Mouse (Mus musculus): ENCODE results near the gene Serpina1c. TPM values are rescaled to one million over a fixed set of nuclear protein-coding genes. Genes with fewer than 3 reads are reported as not detected.
"Not testable (repeated sequence)": the region's sequence is repeated elsewhere in the genome, so short reads cannot be mapped to it uniquely, and the experiment has no call there.

Gene Serpina1c
- total RNA-seq (2021) = not detected

DNA sequence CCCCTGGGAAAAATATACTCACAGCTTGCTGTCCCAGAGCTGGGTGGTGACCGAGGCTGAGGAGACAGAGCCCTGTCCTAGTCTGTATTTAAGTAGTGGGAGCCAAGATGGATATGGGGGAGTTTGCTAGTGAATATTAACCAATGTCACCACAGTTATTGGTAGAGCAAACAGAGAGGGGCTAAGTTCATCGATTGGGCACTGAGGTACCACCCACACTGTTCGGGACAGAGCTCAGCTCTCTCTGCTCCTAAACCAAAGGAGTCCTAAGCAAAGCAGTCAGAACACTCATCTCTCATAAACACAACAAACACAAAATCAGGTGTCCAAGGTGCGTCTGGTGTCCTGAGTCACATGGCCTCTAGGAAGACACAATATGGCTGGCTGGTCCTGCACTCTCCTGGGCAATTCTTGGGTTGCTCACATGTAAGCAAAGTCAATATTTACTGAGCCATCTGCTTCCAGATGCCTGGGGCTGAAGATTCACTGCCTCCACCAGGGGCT lies at the start of gene Serpina1c:
Serpina1c (minus strand) TSS at position 51 of the 504 bp plus-strand sequence.
- intact Hi-C loops (cut with DNase I); DNase-seq (ENCODE audit: extremely low spot score in 1 of 2, low spot score in 2 of 2): not testable (repeated sequence)

DNA sequence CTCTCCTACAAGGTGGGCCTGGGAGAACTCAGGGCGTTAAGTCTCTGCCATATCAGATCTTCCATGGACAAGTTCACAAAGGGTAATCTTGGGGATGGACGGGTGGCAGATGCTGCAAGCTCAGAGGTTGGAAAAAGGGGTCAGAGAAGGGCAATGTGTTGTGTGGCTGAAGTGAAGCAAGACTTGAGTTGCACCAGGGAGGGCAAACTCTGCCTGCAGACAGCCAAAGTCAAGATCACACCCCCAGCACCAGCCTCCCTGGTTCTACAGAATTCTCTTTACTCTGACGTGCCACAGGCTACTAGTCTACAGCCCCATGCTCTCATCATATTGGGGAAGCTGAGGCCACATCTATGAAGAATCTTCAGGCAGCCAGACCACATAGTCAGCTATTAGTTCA lies 48.3 kb upstream of the Serpina1c start:
- intact Hi-C loops (cut with DNase I); DNase-seq (ENCODE audit: extremely low spot score in 1 of 2, low spot score in 2 of 2): not testable (repeated sequence)

DNA sequence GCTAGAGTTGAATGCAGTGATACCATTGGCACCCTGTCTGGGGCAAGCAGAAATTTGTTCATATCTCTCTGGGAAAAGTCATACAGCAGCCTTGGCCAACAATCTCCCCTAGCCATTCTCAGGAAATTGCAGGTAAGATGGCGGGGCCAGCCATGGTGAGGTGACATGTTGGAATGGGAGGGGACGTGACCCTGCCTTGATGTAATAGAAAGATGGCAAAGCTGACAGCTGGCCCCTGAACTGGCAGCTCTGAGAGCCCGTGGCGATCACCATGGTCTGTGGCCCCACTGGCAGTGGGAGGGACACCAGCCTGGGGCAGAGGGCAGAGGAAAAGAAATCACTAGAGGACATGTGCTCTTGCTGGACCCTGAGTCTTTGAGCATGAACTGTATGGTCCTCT lies 41.6 kb upstream of the Serpina1c start:
- intact Hi-C loops (cut with DNase I) = no loop called here
- DNase-seq (ENCODE audit: extremely low spot score in 1 of 2, low spot score in 2 of 2) = no peak

DNA sequence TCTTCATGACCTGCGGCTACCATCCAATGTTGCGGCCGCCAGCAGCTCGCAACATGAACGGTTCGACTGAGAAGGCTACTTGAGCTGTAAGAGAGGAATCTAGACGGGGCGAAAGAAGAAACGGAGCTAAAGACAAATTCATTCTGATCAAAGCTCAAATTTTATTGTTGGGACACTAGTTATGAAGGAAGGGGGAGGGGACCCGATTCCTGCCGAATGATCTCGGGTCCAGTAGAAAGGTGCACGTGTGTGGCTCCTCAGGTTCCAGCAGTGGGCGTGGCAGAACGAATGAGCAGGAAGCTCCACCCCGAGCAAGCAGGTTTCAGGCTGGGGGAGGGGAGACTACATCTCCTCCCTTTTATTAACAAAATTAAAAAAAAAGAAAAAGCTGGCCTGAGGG lies 4.5 kb upstream of the Serpina1c start:
- DNase-seq (ENCODE audit: extremely low spot score in 1 of 2, low spot score in 2 of 2); intact Hi-C loops (cut with DNase I): not testable (repeated sequence)

DNA sequence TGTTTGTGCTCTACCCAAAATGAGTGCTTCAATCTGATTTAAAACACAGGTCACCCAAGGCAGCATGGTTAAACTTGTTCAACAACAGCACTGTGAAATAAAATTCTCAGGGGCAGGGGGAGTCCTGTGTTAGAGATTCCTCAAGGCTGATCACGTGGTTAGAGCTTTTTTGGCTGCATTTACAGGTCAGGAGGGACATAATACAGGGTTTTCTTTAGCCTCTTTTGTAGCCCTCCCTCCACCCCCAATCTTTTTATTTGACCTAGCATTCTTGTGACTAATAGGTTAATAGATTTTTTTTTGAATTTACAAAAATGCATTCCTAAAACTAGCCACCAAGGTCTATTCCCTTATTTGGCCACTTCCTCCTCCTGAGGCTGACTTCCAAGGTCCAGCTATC lies 3.1 kb upstream of the Serpina1c start:
- intact Hi-C loops (cut with DNase I); DNase-seq (ENCODE audit: extremely low spot score in 1 of 2, low spot score in 2 of 2): not testable (repeated sequence)

DNA sequence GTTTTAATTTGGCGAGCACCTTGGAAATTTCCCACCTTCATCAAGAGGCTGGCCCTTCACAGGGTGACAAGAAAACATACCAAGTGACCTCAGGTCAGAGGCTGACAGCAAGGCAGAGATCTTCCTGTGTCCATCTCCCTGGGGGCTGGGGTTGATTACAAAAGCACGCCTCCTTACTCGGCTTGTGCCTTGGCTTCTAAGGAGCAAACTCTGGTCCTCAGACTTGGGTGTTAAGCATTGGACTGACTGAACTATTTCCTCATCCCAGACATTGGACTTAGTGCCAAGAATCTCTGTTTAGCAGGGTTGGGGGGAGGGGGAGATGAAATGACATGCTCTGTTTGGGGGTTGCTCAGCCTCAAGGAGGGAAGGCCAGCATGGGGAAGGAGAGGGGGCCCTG lies 2.8 kb downstream of the Serpina1c start:
- intact Hi-C loops (cut with DNase I); DNase-seq (ENCODE audit: extremely low spot score in 1 of 2, low spot score in 2 of 2): not testable (repeated sequence)

DNA sequence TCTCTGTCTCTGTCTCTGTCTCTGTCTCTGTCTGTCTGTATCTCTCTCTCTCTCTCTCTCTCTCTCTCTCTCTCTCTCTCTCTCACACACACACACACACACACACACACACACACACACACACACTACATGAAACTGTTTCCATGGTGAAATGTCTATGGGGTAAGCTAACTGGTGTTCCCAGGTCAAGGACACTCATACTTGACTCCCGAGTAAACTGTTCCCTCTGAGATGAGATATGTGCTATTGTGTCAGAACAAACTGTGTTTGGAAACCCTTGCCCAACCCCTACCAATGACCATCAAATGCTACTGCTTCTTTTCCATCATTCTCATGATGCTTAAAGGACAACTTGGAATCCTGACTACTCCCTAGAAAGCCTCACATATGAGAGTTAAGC lies 37.8 kb downstream of the Serpina1c start:
- DNase-seq (ENCODE audit: extremely low spot score in 1 of 2, low spot score in 2 of 2); intact Hi-C loops (cut with DNase I): not testable (repeated sequence)

DNA sequence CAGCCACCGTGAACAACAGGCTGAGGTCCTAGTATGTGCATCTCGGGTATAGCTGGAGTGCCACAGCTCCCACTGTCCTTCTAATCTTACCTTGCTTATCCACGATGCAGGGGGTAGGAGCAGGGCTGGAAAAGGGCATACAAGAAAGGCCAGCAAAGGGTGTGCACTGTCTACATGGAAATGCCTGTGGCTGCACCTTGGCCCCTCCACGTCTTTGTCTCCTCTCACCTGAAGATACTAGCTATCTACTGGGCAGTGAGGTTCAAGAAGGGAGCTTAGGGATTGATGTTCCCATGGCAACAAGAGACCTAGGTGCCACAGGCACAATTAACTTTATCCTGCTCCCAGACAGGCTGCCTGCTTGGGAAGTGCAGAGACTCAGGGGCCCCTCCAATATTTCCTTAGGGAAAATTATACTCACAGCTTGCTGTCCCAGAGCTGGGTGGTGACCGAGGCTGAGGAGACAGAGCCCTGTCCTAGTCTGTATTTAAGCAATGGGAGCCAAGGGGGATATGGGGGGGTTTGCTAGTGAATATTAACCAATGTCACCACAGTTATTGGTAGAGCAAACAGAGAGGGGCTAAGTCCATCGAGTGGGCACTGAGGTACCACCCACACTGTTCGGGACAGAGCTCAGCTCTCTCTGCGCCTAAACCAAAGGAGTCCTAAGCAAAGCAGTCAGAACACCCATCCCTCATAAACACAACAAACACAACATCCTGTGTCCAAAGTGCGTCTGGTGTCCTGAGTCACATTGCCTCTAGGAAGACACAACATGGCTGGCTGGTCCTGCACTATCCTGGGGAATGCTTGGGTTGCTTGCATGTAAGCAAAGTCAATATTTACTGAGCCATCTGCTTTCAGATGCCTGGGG lies 41.3 kb downstream of the Serpina1c start, which contains the start of gene Serpina1a:
Serpina1a (minus strand) TSS at position 462 of the 874 bp plus-strand sequence.
- intact Hi-C loops (cut with DNase I); DNase-seq (ENCODE audit: extremely low spot score in 1 of 2, low spot score in 2 of 2): not testable (repeated sequence)

DNA sequence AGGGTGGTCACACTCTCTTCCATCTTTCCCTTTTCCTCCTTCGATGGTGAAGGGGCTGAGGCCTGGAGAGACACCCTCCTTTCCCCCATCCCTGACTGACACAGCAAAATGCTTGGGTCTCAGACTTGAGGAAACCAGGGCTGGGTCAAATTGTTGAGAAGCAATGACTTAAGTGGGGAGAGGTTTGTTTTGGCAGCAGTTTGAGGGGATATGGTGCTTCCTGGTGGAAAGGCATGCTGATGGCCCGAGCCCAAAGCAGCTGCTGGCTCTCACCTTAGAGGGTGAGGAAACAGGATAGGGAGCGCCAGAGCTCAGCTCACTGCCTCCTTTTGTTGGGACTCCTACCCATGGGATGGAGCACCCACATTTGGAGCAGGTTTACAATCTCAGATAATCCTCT lies 43.7 kb downstream of the Serpina1c start:
- intact Hi-C loops (cut with DNase I) = no loop called here
- no peak for DNase-seq (ENCODE audit: extremely low spot score in 1 of 2, low spot score in 2 of 2)

DNA sequence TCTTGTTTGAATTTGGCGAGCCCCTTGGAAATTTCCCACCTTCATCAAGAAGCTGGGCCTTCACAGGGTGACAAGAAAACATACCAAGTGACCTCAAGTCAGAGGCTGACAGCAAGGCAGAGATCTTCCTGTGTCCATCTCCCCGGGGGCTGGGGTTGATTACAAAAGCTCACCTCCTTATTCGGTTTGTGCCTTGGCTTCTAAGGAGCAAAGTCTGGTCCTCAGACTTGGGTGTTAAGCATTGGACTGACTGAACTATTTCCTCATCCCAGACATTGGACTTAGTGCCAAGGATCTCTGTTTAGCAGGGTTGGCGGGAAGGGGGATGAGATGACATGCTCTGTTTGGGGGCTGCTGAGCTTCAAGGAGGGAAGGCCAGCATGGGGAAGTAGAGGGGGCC lies 44.1 kb downstream of the Serpina1c start:
- DNase-seq (ENCODE audit: extremely low spot score in 1 of 2, low spot score in 2 of 2); intact Hi-C loops (cut with DNase I): not testable (repeated sequence)

DNA sequence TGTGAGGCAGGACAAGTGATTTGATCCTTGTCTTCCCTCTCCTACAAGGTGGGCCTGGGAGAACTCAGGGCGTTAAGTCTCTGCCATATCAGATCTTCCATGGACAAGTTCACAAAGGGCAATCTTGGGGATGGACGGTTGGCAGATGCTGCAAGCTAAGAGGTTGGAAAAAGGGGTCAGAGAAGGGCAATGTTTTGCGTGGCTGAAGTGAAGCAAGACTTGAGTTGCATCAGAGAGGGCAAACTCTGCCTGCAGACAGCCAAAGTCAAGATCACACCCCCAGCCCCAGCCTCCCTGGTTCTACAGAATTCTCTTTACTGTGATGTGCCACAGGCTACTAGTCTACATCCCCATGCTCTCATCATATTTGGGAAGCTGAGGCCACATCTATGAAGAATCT lies 45.1 kb downstream of the Serpina1c start:
- DNase-seq (ENCODE audit: extremely low spot score in 1 of 2, low spot score in 2 of 2); intact Hi-C loops (cut with DNase I): not testable (repeated sequence)

DNA sequence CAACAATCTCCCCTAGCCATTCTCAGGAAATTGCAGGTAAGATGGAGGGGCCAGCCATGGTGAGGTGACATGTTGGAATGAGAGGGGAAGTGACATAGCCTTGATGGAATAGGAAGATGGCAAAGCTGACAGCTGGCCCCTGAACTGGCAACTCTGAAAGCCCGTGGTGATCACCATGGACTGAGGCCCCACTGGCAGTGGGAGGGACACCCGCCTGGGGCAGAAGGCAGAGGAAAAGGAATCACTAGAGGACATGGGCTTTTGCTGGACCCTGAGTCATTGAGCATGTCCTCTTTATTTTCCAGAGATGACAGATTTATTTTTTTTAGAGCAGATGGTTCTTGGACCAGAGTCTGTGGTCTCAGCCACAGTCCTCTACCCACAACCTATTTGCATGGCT lies 51.7 kb downstream of the Serpina1c start:
- DNase-seq (ENCODE audit: extremely low spot score in 1 of 2, low spot score in 2 of 2); intact Hi-C loops (cut with DNase I): not testable (repeated sequence)

Other genes with a start within 250 kb of the Serpina1c start
- gene Serpina6, start 247.7 kb downstream of the Serpina1c start, total RNA-seq (2021) = not detected
- not detected for gene Serpina16, start 228.7 kb downstream of the Serpina1c start, total RNA-seq (2021)
- gene Serpina1f, start 209.4 kb downstream of the Serpina1c start, total RNA-seq (2021) = not detected
- not detected for gene Serpina1d, start 131.3 kb downstream of the Serpina1c start, total RNA-seq (2021)
- gene Serpina1b, start 74.5 kb downstream of the Serpina1c start, total RNA-seq (2021) = under 1 TPM in 1 of 2 experiments, not detected in 1; 0.24 TPM
- gene Serpina1a, start 41.3 kb downstream of the Serpina1c start, total RNA-seq (2021) = not detected
- gene Serpina1e, start 54.1 kb upstream of the Serpina1c start, total RNA-seq (2021) = not detected
- gene Serpina11, start 85.1 kb upstream of the Serpina1c start, total RNA-seq (2021) = not detected
- 1 to 10 TPM in 1 of 2 experiments, under 1 TPM in 1; 0.22 to 1.9 TPM for gene Serpina9, start 108.9 kb upstream of the Serpina1c start, total RNA-seq (2021)
- not detected for gene Serpina12, start 139.6 kb upstream of the Serpina1c start, total RNA-seq (2021)
- not detected for gene Serpina5, start 196.2 kb upstream of the Serpina1c start, total RNA-seq (2021)
- not detected for gene Serpina3a, start 207.8 kb upstream of the Serpina1c start, total RNA-seq (2021)
- not detected for gene Serpina3b, start 223.1 kb upstream of the Serpina1c start, total RNA-seq (2021)
- gene Serpina3c, start 249.0 kb upstream of the Serpina1c start, total RNA-seq (2021) = not detected